Mouse (Mus musculus) 3134 (cell line): ENCODE measurements around the gene E130208F15Rik.

ENCODE experiments used
- DNase-seq: peaks from one replicate; pipeline ENCODE4 v3.0.0-alpha.2; 2011; ENCODE audit warnings: low spot score; ENCODE audit not compliant: insufficient read length; ENCODE audit errors: extremely low read depth

The E130208F15Rik gene

GRCm38 (mm10) chr7:30332622-30333259, 11.2 kb downstream of the E130208F15Rik start:
- no peak for DNase-seq

GRCm38 (mm10) chr7:30333436-30333835, 11.9 kb downstream of the E130208F15Rik start:
- peak; percentile 46 for DNase-seq

DNA sequence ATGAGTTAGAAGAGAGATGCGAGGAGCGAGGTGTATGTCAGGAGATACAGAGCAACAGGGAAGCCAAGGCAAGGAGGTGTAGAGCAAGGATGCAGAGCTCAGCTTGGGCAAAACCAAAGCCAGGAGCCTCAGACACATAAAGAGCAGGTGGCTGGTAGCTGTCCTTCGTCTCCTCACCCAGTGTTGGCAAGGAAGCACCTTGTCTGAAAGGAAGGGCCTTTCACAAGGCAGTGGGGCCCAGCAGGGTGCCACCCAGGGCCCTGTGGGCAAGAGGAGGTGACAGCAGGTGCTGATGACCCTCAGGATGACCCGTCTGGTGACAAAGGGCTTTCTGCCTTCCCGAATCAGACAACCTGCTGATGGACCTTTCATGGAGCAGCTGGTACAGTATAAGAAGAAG, 13.0 kb downstream of the E130208F15Rik start:
- no peak for DNase-seq

DNA sequence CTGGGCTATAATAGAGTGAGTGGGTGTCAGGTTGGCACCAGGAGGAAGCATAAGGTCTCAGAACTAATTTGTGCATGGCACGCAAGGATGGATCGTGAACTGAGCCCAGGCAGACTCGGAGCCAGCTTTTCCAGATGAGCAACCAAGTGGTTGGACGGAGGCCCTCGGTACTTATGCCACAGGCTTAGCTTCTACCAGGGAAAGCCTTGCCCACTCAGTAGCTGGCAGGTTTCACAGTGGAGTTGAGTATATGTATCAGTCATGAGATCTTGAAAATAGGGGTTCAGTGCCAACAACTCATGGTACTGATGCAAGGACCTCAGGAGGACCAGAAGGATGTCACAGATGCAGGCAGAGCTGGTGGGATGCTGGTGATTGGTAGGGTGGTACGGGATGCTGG, 14.1 kb downstream of the E130208F15Rik start:
- no peak for DNase-seq

DNA sequence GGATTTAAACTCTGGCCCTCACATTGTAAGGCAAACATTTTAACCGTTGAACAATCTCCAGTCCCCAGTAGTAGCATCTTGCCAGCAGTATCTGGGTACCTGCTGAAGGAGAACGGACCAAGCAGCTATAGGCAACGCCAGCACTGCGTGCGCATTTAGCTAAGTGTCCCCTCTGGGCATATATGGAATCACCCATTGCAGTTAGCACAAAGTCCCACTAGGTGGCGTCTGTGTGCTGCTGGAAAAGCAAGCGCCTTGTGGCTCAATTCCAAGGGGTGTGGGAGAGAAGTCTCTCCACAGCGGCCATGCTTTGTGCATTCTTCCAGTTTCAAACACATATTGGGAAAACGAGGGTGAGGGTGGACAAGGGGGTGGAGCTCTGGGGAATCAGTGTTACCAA, 14.8 kb downstream of the E130208F15Rik start:
- no peak for DNase-seq

GRCm38 (mm10) chr7:30339432-30340109, 18.0 kb downstream of the E130208F15Rik start:
- DNase-seq, result no peak

GRCm38 (mm10) chr7:30346635-30347379, 25.3 kb downstream of the E130208F15Rik start:
- no peak for DNase-seq

- peak; percentile 84 for DNase-seq
Measured at GRCm38 (mm10) chr7:30347828-30348227, 26.3 kb downstream of the E130208F15Rik start.

DNA sequence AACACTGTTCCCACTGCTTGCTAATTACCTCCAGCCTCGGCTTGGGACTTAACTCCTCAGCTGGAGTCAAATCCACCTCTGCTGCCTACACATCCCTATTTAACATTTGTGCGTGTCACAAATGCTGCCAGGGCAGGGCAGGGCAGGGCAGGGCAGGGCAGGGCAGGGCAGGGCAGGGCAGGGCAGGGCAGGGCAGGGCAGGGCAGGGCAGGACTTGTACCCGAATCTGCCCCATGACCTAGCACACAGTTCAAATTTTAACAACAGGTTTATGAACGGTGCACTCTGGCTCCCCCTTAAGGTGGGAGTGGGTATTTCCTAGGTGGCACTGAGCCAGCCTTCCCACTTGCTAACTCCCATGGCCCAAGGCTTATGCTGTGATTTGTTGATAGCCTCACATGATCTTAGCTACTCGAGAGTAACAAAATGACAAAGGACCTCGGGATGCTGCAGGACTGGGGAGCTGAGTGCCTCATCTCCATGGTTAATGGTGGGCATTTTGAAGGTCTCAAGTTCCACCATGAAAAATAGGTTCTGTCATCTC, 31.8 kb downstream of the E130208F15Rik start:
- DNase-seq, result peak; percentile 37

DNA sequence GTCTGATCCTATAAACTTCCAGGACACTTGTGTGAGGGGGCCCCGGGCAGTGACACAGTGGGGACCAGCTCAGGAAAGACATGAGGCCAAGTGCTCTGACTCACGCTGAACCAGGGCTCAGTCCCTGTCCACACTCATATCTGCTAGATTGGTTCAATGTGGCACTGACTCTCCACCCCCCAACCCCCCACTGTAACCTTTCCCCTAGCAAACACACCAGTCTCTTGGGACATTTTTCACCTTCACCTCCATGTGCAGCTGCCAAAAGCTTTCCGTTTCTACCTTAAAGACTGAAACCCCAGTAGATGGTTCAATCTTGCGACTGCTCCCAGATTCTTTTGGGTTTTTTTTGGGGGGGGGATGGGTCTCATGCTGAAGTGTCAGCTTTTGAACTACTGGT, 32.5 kb downstream of the E130208F15Rik start:
- DNase-seq, result no peak

- DNase-seq, result no peak
Measured at GRCm38 (mm10) chr7:30358378-30359186, 37.0 kb downstream of the E130208F15Rik start.

DNA sequence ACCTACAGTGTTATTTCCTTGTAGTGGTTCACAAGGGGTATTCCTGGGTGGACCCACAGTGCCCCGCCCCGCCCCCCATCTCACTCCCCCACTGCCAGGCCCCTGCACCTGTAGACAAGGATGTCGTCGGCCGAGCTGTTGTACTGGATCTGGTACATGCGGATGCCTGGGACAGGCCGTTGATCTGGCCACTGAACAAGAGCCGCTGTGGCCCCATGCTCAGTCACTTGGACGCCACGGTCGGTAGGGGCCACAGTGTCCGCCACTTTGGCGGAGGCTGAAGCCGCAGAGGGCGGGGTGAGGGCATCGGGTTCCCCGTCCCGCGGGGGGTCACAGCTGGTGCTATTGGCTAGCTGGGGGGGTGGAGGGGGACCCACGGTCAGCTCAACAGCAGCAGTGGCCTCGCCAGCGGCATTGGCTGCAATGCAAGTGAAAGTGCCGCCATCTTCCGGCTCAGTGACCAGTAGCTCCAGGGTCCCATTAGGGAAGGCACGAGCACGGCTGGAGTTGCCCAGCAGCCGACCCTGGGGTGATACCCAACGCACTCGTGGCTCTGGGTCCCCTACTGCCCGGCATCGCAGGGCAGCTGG, 37.8 kb downstream of the E130208F15Rik start:
- no peak for DNase-seq

DNA sequence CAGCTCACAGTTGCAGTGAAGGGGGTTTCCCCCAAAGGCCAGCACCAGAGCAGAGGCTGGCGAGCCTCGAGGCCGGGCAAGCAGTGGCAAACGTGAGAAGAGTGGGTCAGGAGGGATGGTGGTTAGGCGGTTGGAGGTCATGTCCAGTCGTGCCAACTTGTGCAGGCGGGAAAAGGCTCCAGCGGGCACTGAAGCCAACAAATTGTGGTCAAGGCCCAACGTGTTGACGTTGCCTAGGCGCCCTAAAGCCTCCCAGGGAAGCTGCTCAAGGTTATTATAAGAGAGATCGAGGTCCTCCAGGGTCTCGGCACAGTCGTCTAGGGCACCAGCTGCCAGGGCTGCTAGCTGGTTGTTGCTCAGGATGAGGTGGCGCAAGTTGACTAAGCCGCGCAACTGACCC, 38.5 kb downstream of the E130208F15Rik start:
- no peak for DNase-seq

DNA sequence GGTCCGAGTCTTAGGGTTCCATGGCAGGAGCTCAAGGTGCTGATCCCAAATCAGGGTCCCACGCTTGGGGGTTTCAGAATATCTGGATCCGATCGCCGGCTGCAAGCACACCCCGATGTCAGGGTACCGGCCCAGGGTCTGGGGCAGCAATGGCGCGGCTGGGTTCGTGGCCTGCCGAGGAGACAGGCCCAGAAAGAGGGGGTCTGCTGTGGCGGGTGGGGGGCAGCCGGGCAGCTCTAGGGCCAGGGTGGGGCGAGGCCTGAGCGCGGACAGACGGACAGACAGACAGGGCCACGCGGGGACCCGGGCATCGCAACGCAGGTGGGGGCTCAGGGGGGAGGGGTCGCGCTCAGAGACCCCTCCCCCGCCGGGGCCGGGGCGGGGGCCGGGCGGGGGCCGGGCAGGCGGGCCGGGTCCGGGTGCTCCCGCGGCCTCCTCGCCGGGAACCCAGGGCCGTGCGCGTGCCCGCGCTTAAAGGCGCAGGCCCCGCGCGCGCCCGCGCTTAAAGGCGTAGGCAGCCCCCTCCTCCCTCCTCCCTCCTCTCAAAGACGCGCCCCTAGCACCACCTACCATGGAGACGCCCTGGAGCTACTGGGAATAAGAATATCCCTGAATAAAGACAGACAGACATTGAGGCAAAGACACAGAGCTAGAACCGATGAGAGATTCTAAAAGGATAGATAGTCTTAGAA, 41.3 kb downstream of the E130208F15Rik start, which contains the start of gene Lrfn3:
TSS of gene Lrfn3 (minus strand) at position 121 of the 692 bp plus-strand sequence.
- DNase-seq, result peak; percentile 69

GRCm38 (mm10) chr7:30363344-30363738, 41.8 kb downstream of the E130208F15Rik start:
- DNase-seq, result no peak

GRCm38 (mm10) chr7:30367466-30367865, 45.9 kb downstream of the E130208F15Rik start:
- no peak for DNase-seq
